Mouse (Mus musculus) gonadal fat pad, adult 2 months (tissue): ENCODE data around the gene Insl6. TPM values are rescaled to one million over a fixed set of nuclear protein-coding genes. Genes with fewer than 3 reads are reported as not detected.

Experiments
- DNase-seq: peaks from one replicate; pipeline ENCODE4 v3.0.0-alpha.2; 2012; ENCODE audit warnings: low read depth
- polyA plus RNA-seq: library from polyadenylated mRNA; depleted of rRNA; stranded (reverse); fragments of >200 nt; gene quantifications from 2 replicates; pipeline ENCODE4 v1.2.3, GENCODE M21; 2012

Insl6 gene
- polyA plus RNA-seq, 1 experiment, result 26.9 TPM

DNA sequence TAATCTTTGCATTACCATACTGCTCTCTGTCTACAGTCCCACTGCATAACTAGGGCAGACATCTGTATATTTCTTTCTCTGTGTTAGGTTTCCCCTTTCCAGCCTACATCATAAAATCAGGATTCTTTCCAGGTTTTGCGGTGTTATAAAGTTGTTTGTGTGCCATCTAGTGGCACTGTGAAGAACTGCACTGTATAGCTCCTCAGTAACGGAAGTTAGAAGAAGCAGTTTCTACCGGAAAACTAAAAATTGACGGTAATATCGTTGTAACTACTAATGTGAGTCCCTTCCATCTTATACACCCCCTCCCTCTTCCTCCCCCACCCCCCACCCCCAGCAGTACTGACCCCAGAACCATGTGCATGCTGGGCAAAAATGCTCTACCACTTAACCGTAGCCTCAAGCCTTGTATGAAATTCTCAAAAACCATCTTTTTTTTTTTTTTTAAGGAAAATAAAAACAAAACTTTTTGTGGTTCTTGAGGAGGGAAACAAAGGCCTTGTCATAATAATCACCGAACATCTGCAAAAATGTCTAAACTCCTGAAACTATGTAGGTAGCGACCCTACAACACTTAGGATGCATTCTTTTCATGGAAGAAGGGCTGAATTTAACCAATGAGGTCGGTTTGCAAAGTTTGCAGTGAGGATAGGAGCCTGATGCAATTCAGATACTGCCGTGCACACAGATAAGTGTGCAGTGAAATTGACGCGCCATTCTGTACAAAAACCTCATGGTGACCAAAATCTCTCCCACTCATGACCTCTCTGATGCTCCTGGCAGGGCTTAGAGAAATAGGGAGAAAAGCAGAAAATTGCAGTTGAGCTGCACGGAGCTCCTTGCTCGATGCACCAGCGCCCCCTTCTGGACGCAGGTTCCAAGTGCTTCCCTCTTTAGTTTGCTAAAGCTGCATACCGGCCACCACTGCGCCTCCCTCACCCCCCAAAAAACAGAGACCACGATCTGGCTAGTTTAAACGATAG lies 30.0 kb upstream of the Insl6 start:
- DNase-seq, result no peak

DNA sequence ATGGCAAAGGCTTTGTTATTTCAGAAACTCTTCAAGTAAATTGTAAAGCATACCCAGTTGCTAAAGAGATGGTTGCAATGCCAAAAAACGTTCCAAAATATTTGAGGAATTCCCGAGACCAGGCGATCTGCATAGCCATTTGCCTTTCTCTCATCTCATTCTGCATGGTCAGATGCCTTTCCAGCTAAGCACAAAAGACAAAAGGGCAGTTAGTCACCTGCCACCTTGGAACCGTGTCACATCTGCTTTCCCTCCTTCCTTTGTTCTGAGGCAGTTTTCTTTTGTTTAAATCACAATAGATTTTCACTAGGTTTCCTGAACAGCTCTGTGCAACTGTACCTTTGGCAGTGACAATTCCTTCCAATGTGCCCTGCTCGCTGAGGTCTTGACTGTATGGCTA lies 25.8 kb upstream of the Insl6 start:
- DNase-seq, result no peak

DNA sequence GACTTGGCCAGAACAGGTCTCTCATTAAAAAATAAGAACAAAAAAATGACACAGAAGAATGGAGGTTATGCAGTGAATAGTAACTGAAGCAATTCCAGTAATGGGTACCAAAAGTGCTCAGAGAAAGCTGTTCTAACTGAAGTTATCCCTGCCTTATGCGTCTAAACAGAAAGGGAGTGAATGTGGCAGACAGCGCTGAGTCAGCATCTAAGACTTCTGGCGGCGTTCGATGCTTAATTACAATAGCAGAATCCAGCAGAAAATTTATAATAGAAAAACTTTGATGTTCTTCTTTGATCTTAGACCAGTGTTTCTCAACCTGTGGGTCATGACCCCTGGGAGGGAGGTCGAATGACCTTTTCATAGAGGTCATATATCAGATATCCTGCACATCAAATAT lies 20.5 kb upstream of the Insl6 start:
- DNase-seq, result no peak

DNA sequence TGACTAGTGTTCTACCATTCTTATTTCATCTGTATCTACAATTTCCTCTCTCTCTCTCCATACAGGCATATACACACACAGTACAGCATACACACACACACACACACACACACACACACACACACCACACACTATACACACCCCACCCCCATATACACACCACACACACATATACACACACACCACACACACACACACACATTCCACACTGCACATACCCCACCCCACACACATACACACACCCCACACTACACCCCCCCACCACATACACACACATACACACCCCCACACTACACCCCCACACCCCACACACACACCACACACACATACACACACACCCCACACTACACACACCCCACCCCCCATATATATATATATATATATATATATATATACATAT lies 19.7 kb upstream of the Insl6 start:
- DNase-seq, result no peak

DNA sequence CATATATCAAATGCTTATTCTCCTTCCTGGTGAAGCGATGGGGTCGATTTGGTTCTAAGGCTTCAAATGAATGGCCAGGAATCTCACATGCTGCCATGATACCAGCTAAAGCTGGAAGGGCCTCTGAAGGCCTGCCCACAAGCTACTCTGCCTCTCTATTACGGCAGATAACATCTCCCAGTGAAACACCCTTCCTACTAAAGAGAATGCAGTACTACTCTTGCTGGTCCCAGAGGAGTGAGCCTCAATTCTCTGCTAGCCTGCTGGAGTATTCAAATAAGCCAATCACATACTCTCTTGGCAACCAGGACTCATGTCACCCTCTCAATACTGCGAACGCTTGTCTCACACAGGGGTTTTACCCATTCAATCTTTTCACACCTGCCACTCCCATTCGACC lies 17.1 kb upstream of the Insl6 start:
- DNase-seq, result no peak

DNA sequence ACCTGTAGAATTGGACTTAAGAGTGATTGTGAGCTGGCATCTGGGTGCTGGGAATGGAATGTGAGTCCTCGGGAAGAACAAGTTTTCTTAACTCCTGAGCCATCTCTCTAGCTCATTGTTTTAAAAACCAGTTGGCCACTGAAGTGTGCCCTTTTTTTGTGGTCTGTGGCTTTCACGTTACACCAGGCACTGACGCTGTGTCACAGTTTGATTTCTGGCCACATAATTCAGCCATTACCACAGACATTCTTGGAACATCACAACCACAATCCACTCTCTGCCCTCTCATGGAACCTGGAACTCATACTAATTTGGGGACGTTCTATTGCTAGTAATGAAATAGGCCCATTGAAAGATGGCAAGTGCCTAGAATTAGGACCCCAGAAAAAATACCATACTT lies 15.9 kb upstream of the Insl6 start:
- no peak for DNase-seq

DNA sequence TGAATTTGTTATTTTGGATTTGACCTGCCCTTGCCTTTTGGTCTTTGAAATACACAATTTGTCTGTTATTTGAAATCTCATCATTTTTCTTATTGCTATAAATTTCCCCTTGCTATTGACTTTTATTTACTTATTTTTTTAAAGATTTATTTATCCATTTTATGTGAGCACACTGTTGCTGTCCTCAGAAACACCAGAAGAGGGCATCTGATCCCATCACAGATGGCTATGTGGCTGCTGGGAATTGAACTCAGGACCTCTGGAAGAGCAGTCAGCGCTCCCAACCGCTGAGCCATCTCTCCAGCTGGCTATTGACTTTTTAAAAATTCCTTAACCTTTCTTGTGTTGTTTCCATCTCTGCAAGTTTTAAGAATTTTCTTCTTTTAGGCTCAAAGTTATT lies 11.5 kb upstream of the Insl6 start:
- DNase-seq, result no peak

DNA sequence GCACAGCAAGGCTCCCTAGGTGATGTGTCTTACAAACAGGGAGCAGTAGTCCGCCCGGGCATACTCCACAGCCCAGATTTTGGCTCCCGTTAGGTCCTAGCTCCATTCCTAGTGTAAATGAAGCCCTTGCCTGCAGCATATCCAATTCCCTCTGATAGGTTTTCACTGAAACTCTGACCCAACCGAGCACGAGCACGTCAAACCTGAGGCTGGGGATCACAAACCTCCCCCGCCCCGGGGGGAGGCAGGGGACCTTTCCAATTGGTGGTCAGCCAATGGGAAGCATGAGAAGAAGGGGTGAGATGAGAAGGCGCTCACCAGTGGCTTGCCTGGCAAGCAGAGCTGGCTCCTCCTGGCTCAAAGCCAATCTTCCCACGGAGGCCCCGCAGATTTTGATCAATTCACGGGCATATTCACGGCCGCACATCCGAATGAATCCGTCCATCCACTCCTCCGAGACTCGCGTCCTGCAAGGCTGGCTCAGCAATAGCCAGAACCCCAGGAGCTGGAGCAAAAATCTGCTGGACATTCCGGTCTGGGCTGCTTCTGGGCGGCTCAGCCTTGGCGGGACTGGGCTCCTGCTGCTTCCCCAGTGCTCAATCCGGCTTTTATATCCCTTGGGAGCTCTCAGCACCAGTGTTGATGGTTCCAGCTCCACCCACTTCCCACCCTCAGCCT lies 9.1 kb upstream of the Insl6 start, which contains the start of gene Rln1:
TSS of gene Rln1 (minus strand) at position 603 of the 678 bp plus-strand sequence.
- DNase-seq, result no peak

DNA sequence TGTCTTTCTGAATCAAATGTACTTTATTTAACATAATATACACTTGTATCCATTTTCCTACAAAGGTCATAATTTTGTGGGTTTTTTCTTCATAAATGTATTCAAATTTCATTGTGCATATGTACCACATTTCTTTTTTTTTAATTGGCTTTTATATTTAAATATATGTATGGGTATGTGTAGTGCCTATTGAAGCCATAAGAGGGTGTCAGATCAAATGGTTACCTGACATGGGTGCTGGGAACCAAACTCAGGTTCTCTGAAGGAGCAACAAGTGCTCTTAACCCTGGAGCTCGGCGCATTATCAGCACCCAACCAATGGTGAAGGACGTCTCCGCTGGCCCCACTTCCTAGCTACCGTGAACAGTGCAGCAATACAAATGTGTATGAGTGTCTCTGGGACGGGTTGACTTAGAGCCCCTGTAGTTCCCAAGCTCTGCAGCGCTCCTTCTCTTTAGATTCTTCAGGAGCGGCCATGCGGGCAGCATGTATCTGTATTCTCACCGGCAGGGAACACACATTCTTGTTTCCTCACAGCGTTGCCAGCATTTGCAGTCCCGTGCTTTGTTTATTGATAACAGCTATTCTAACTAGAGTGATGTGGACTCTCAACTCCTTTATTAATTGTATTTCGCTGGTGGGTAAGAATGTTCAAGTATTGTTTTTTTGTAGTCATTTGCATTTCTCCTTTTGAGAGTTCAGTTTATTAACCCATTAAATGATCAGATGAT lies 1.8 kb upstream of the Insl6 start:
- no peak for DNase-seq

DNA sequence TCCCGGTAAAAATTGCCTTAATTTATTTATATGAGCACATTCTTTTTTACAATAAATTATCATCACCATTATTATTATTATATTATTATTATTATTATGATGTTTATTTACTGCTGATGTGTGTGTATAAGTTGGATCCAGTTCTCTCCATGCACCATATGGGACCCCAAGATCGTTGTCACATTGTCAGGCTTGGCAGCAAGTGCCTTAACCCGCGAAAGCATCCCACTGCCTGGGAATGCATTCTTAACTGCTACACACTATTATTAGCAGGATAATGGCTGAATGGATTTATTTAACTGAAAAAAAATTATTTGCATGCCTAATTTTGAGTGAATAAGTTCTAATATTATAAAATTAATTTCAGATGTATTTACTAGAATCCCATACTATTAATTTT lies 1.2 kb upstream of the Insl6 start:
- no peak for DNase-seq

DNA sequence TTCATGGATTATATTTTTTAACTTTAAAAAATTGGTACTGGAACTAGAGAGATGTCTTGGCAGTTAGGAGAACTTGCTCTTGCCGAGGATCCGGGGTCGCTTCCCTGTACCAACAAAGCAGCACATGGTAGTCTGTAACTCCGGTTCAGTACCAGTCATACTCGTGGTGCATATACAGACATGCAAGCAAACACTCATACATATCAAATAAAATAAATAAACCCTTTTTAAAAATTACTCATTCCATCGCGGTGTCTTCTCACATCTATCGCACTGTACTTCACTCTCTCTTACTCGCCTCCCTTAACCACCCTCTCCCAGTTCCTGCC lies 660 bp upstream of the Insl6 start:
- DNase-seq, result no peak

DNA sequence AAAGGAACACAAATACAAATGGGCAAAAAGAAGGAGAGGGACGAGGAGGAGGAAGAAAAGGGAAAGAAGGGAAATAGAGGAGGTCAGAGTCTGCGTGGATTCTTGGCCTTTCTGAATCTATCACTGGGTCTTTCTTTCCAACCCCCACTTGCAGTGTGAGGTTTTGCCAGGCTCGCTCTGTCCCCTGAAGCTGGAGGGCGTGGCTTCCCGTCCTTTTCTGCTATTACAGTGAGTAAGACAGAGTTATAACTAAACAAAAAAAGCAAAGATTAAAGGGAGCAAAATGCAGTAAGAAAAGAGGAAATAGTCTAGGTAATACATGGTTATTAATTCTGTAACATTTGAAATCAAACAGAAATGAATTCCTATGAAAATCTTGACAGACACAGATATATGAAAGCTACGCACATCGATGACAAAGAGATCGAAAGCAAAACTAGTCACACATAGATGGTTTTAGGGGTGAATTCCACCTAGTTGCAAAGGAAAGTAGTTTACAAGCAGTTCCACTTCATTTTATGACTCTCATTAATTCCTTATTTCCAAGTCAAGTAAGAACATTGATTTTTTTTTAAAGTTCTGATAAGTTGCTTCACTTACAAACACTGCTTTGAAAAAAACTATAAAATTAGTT lies 1.6 kb downstream of the Insl6 start:
- no peak for DNase-seq

DNA sequence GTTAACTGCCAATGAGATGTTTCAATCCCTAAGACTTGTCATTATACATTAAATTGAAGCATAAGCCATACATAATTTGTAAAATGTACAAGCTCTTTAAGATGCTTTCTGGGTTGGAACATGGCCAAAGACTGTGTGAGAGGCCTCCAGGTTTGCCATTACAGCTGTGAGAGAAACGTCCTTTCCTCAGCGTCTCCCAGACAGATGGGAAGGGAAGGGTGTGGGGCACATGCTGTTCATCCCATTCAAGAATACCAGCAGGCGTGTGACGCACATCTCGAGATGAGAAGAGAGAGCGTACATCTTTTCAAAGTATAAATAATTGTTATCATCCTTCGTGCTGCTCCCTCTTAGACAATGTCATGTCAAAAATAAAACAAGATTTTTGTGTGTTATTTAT lies 12.5 kb downstream of the Insl6 start:
- no peak for DNase-seq

DNA sequence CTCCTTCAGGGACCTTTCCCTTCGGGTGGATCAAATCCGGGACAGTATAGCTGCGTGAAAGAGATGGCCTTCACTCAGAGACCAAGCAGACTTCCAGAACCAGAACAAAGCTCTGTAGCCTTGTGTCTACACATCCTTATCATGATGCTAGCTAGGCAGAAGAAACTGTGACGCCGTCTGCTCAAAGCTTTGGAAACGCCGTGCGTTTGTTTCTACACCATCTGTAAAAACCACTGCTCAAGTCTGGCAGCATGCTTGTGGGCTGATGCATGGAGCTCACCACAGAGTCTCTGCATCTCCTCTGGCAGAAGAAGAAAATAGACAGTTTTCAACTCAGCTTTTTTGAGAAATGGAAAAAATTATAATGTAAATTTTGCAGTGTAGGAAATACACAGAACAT lies 13.4 kb downstream of the Insl6 start:
- DNase-seq, result no peak

DNA sequence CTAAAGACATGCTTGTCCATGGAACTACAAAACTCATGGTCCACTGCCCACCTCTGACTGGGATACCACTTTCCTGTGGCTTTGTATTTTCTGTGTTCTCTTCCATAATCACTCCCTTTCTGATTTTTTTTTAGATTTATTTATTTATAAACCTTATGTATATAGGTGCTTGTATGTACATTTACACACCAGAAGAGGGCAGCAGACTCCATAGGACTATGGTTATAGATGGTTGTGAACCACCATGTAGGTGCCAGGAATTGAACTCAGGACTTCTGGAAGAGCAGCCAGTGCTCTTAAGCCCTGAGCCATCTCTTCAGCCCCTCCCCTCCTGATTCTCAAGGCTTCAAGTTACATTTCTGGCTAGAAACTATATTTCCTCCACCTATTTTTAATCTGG lies 16.3 kb downstream of the Insl6 start:
- no peak for DNase-seq

DNA sequence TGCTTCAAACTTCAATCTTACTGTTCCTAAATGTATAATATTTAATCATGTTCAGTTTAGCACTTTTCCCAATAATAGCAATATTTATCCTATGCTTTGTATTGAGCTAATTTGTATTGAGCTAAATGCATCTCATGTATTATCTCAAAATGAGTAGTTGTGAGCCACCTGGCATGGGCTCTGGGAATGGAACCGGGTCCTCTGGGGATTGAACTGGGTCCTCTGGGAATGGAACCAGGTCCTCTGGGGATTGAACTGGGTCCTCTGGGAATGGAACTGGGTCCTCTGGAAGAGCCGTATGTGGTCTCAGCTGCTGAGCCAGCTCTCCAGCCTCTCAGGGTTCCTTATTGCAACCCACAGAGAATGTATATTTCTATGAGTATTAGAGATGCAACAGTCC lies 23.0 kb downstream of the Insl6 start:
- no peak for DNase-seq

DNA sequence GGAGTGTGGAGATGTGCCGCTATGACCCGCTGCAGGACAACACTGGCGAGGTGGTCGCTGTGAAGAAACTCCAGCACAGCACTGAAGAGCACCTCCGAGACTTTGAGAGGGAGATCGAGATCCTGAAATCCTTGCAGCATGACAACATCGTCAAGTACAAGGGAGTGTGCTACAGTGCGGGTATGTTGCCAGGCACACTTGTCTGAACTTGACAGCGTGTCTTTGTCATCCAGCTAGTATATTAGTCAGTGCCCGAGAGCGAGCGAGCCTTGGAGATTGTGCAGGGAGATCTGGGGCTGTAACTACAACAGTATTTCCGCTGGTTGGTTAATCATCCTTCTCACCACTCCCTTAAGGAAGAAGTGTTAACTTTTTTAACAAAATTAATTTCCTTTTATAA lies 24.2 kb downstream of the Insl6 start:
- DNase-seq, result peak; percentile 81

DNA sequence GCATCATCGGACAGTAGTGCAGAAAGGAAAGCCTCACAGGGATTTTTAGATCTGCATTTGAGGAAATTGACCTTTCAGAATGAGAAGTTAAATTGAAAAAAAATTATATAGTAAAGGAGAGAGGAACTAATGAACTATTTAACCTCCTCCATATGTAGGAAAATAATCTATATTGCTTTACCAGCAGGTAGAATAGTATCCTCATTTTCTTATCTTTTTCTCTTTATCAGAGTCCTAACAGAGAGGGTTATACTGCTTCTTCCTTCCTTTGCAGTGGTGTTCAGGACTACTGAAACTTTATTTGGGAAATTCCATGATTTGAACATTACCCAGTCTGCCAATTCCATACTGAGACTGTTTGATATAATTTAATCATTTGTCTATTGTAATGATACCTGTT lies 27.8 kb downstream of the Insl6 start:
- DNase-seq, result no peak

DNA sequence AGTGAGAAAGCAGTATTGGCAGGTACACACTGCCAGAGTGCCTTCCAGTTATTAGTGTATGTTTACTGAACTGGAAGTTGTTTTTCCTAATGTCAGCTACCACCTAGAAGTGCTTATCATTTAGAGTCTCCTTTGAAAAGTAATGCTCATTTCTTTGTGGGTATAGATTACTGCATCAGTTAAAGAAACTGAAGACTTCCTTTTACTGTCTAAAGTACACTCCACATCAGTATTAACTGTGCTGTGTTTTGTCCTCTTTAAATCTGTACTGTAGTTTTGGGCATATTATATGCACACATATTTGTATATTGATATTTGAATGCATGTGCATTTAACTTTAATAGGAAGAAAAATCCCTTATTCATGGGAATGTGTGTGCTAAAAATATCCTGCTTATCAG lies 29.0 kb downstream of the Insl6 start:
- no peak for DNase-seq

DNA sequence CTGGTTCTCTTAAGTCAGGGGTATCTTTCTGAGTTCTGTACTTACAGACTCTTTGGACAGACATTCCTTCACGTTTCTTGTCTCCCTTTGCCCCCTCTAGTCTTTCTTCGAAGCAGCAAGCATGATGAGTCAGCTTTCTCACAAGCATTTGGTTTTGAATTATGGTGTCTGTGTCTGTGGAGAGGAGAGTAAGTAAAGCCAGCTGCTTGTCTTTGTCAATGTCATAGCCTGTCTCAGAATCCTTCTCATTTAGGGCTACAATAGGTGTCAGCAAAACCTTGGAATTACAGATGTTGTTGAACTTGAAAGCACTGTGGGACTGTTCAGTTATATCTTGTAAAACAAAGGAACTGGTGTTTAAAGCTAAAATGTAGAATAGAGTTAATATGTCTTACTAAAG lies 30.4 kb downstream of the Insl6 start:
- no peak for DNase-seq

DNA sequence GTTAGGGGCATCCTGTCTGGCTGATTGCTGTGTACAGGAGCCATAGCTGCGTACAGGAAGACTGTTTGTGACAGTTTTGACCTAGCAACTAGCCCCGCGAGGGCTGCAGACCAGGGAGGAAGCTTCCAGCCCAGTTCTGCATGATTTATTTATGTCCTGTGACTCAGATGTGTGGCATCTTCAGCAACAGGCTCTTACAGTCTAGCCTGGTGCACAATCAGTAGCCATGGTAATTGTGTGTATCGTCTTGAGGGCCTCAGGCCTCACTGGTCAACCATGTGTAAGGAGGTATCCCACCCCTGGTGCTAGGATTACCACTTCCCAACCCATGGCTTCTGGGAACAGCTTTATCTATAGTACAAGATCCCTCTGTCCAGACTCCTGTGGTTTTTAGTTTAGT lies 32.6 kb downstream of the Insl6 start:
- no peak for DNase-seq

DNA sequence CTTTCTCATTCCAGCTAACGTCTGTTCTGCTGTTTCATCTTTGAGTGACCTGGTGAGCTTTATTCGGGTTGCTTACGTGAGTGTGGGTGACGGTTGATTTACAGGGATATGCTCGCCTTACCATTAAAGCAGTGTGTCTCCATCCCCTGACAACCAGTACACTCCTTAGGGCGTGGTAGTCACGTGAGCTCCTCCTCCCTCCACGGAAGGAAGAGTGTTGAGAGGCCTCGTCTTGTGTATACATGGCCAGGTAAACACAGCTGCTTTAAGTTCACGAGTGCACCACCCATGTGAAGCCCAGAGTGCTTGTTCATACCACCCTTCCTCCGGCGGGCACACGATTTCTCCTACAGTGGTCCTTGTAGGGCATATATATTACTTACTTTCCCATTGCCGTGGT lies 33.6 kb downstream of the Insl6 start:
- DNase-seq, result no peak
